Mouse (Mus musculus): Measurements from ENCODE around the gene Retreg1. TPM values are rescaled to one million over a fixed set of nuclear protein-coding genes. Genes with fewer than 3 reads are reported as not detected.

The Retreg1 gene
- 8.2 and 8.9 TPM in 2 replicates for polyA plus RNA-seq (2011; ENCODE audit: insufficient read length, low read depth, missing spikeins)

DNA sequence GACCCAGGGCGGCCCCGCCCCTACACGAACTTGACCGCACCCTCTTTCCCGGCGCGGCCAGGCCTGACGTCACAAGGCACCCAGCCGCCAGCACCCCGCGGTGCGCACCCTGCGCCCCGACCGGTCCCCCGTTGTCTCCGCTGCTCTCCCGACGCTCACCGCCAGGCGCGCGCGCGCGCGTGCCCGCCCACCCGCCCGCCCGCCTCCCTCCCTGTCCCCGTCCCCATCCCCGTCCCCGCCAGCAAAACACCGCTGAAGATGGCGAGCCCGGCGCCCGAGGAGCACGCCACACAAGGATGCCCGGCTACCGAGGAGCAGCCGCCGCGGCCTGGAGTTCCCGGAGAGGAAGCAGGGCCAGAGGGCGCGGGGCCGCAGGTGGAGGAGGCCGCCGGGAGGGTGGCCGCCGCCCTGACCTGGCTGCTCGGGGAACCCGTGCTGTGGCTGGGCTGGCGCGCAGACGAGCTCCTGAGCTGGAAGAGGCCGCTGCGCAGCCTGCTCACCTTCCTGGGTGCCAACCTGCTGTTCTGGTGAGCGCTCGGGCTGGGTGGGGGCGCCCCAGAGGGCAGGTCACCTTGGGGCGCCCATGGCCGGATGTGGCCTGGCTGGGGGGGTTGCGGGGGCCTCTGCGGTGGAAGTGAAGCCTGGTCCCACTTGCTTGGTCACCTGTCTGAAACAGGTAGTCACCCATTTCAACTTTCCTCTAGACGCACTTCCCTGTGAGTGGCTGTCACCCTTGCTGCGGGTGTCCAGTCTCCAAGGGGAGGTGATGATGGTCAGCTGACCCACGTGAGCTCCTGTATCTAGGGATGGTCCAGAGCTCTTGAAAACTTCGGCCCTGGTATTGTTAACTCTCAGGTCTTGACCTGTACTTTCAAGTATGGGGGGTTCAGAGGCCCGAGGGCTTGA lies at the start of gene Retreg1:
Gene Retreg1, plus strand, starts transcription at position 95 of the 906 bp plus-strand sequence.
- no peaks in the 10 kb centered on the region for H3K4me1 ChIP-seq (ENCODE audit: control insufficient read depth, insufficient read depth, low read length)
- TF ChIP-seq CTCF (IDR thresholded peaks at IDR 0.05; ENCODE audit: borderline replicate concordance, insufficient read depth, low read length) (no peak), POLR2A (IDR thresholded peaks at IDR 0.05; ENCODE audit: low read depth, low read length) (peak; percentile 47; the same call in 1 of the 2 replicates)
- peak within 1 kb of the TSS; percentile 72 for H3K4me3 ChIP-seq (ENCODE audit: insufficient read depth, low read length)
- H3K27ac ChIP-seq (ENCODE audit: insufficient read depth, low read length), result no peak within 1 kb of the TSS

DNA sequence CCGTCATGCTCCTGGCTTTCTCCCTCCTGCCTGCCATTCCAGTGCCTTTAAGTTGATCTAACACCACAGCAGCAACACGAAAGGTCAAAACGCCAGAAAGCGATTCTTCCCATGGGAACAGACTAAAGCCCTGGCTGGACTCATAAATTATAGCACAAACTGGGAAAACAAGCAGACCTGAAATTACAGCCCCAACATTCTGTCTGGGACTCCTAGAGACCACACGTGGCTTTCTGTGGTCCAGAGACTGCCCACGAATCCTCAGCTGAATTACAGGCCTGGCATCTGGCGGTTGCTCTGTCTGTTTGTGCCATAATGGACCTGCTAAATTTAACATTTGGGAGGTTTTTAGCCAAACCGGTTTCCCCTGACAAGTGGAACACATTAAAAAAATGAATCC lies 48.9 kb upstream of the Retreg1 start:
- H3K27ac ChIP-seq (ENCODE audit: insufficient read depth, low read length), result peak overlapping the region; percentile 34
- TF ChIP-seq POLR2A (IDR thresholded peaks at IDR 0.05; ENCODE audit: low read depth, low read length), result no peak
- no peak for TF ChIP-seq CTCF (IDR thresholded peaks at IDR 0.05; ENCODE audit: borderline replicate concordance, insufficient read depth, low read length)
- H3K4me1 ChIP-seq (ENCODE audit: control insufficient read depth, insufficient read depth, low read length), result peaks cover 4% of the 10 kb centered on the region
- H3K4me3 ChIP-seq (ENCODE audit: insufficient read depth, low read length), result no peak overlapping the region

DNA sequence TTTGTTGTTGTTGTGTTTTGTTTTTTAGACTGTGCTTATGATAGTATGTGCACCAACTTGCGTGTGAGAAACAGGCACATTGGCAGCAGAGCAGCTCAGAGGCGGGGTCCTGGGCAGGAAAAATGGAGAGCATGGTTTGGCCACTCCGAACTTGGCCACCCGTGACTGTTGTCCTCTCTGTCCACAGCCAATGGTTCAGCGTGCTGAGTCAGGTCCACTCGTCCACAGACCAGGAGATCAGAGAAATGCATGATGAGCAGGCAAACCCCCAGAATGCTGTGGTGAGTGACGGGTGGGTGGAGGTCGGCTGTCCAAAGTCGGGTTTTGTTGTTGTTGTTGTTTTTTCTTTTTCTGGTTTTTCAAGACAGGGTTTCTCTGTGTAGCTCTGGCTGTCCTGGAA lies 47.5 kb upstream of the Retreg1 start:
- TF ChIP-seq POLR2A (IDR thresholded peaks at IDR 0.05; ENCODE audit: low read depth, low read length) (no peak), CTCF (IDR thresholded peaks at IDR 0.05; ENCODE audit: borderline replicate concordance, insufficient read depth, low read length) (no peak)
- peaks cover 4% of the 10 kb centered on the region for H3K4me1 ChIP-seq (ENCODE audit: control insufficient read depth, insufficient read depth, low read length)
- no peak overlapping the region for H3K27ac ChIP-seq (ENCODE audit: insufficient read depth, low read length)
- H3K4me3 ChIP-seq (ENCODE audit: insufficient read depth, low read length), result no peak overlapping the region

DNA sequence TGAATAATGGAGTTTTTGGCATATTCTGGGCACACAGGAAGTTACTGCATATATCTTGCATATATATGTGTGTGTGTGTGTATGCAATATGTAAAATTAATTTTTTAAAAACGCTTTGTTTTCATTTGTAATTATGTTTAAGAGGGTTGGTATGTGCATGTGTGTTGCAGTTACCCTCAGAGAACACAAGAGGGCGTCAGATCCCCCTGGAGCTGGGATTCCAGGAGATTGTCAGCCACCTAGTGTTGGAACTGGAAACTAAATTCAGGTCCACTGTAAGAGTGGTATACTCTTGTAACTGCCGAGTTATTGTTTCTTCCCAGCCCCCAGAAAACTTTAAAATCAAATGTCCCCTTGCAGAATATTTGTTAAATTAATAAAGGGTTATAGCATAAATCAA lies 46.6 kb upstream of the Retreg1 start:
- Histone ChIP-seq H3K4me3 (ENCODE audit: insufficient read depth, low read length) (no peak overlapping the region), H3K27ac (ENCODE audit: insufficient read depth, low read length) (no peak overlapping the region), H3K4me1 (ENCODE audit: control insufficient read depth, insufficient read depth, low read length) (peaks cover 4% of the 10 kb centered on the region)
- TF ChIP-seq CTCF (IDR thresholded peaks at IDR 0.05; ENCODE audit: borderline replicate concordance, insufficient read depth, low read length), result peak; percentile 50; the same call in 1 of the 2 replicates
- TF ChIP-seq POLR2A (IDR thresholded peaks at IDR 0.05; ENCODE audit: low read depth, low read length), result no peak

DNA sequence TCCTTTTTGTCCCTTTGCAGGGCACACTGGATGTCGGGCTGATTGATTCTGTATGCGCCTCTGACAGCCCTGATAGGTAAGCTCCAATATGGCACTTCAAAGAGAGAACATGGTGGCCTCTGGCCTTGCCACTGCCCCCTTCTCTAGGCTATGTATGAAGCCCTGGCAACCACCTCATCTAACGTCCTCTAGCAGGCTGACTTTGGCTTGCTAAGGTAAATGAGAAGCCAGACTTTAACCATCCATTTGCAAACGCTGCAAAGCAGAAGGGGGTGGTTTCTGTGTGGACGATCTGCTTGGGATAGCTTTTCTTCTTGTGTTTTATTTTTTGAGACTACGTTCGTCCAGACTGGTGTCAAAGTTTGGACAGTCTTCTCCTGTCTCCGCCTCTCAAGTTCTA lies 45.8 kb upstream of the Retreg1 start:
- no peak for TF ChIP-seq POLR2A (IDR thresholded peaks at IDR 0.05; ENCODE audit: low read depth, low read length)
- no peak for TF ChIP-seq CTCF (IDR thresholded peaks at IDR 0.05; ENCODE audit: borderline replicate concordance, insufficient read depth, low read length)
- no peak overlapping the region for H3K4me3 ChIP-seq (ENCODE audit: insufficient read depth, low read length)
- peaks cover 4% of the 10 kb centered on the region for H3K4me1 ChIP-seq (ENCODE audit: control insufficient read depth, insufficient read depth, low read length)
- no peak overlapping the region for H3K27ac ChIP-seq (ENCODE audit: insufficient read depth, low read length)

DNA sequence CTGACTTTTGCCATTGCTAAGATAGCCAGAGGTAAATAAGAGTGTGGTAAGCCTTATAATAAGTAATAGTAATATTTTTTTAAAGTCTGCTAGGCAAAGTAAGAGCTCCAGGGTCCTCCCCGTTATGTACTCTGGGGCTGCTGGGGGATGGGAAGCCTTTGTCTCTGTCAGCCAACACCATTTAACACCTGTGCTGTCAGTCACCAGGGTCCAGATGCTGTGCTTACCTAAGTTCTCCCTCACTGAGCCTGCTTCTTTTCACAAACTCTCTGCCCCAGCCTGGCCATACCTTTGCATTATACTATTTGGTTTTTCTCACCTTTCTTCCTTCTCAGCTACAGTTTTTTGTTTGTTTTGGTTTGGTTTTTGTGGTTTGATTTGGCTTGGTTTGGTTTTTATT lies 45.1 kb upstream of the Retreg1 start:
- H3K4me1 ChIP-seq (ENCODE audit: control insufficient read depth, insufficient read depth, low read length), result peaks cover 4% of the 10 kb centered on the region
- H3K4me3 ChIP-seq (ENCODE audit: insufficient read depth, low read length), result no peak overlapping the region
- no peak overlapping the region for H3K27ac ChIP-seq (ENCODE audit: insufficient read depth, low read length)
- no peak for TF ChIP-seq CTCF (IDR thresholded peaks at IDR 0.05; ENCODE audit: borderline replicate concordance, insufficient read depth, low read length)
- no peak for TF ChIP-seq POLR2A (IDR thresholded peaks at IDR 0.05; ENCODE audit: low read depth, low read length)

DNA sequence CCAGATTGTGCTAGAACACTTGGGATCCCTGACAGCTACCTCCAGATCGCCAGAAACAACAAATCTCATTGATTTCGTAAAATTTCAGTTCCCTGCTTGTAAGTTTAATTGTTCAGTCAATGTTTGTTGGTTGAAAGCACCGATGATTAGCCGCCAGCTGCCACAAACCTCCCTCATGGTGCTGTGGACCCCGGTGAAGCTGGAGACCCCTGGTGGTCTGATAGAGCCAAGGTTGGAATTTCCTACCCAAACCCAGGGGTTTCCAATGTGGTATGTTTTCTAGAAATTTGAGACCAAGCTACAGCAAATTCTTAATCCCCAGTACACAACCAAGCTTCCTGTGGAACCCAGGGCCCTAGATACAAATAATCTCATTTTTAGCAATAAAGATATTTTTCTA lies 41.3 kb upstream of the Retreg1 start:
- Histone ChIP-seq H3K4me3 (ENCODE audit: insufficient read depth, low read length) (no peak overlapping the region), H3K27ac (ENCODE audit: insufficient read depth, low read length) (no peak overlapping the region), H3K4me1 (ENCODE audit: control insufficient read depth, insufficient read depth, low read length) (no peaks in the 10 kb centered on the region)
- TF ChIP-seq POLR2A (IDR thresholded peaks at IDR 0.05; ENCODE audit: low read depth, low read length) (no peak), CTCF (IDR thresholded peaks at IDR 0.05; ENCODE audit: borderline replicate concordance, insufficient read depth, low read length) (no peak)

DNA sequence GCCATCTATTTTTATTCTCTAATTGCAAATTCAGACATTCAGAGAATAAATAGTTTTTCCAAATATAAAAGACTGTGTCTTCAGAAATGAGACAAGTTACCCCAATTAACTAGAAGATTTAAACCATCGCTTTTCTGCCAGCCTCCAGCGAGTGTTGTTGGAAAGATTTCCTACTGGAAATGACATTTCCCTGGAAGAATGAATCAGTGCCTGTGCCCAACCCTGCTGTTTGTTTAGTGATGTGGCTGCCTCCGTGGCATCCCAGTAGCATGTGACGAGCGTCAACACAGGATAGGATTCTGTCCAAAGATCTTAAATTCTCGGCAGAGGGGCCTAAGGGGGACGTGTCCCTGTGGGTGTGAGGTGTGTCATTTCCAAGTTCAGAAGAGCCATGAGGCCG lies 40.8 kb upstream of the Retreg1 start:
- no peaks in the 10 kb centered on the region for H3K4me1 ChIP-seq (ENCODE audit: control insufficient read depth, insufficient read depth, low read length)
- no peak overlapping the region for H3K4me3 ChIP-seq (ENCODE audit: insufficient read depth, low read length)
- no peak for TF ChIP-seq CTCF (IDR thresholded peaks at IDR 0.05; ENCODE audit: borderline replicate concordance, insufficient read depth, low read length)
- TF ChIP-seq POLR2A (IDR thresholded peaks at IDR 0.05; ENCODE audit: low read depth, low read length), result no peak
- no peak overlapping the region for H3K27ac ChIP-seq (ENCODE audit: insufficient read depth, low read length)

DNA sequence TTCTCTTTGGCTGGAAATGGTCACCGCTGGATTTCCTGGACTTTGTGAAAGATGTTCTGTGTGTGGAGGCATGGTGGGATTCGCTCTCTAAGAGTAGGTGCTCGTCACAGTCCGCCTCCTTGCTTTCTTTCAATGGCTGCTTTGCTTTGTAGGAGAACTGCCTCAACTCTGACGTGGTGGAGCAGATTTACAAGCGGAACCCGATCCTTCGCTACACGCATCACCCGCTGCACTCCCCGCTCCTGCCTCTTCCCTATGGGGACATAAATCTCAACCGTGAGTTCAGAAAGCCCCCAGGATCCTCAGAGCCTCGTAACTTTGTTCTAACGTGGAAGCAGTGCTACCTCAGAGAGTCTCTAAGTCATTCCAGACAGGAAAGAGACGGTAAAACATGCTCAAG lies 39.9 kb upstream of the Retreg1 start:
- Histone ChIP-seq H3K4me3 (ENCODE audit: insufficient read depth, low read length) (no peak overlapping the region), H3K27ac (ENCODE audit: insufficient read depth, low read length) (no peak overlapping the region), H3K4me1 (ENCODE audit: control insufficient read depth, insufficient read depth, low read length) (no peaks in the 10 kb centered on the region)
- TF ChIP-seq POLR2A (IDR thresholded peaks at IDR 0.05; ENCODE audit: low read depth, low read length) (no peak), CTCF (IDR thresholded peaks at IDR 0.05; ENCODE audit: borderline replicate concordance, insufficient read depth, low read length) (no peak)
